Mouse (Mus musculus) kidney, postnatal 0 days (tissue): ENCODE results near the gene Fgfr2. TPM values are rescaled to one million over a fixed set of nuclear protein-coding genes. Genes with fewer than 3 reads are reported as not detected.

Source experiments
- ATAC-seq: fragments of 200-750 bp; cut with Nextera tagmentation; replicated peaks from 2 replicates; pipeline ENCODE4 v1.8.0; 2017; ENCODE audit warnings: low read depth, moderate number of reproducible peaks, moderate TSS enrichment, moderate library complexity; ENCODE audit not compliant: low FRiP score
- DNase-seq: peaks from one replicate; pipeline ENCODE4 v3.0.0-alpha.2; 2016; ENCODE audit warnings: low spot score
- H3K27ac ChIP-seq: fragments of 300-500 bp; sonication (generic); 2 replicates; pipeline ENCODE4 v1.5.1; 2014; ENCODE audit warnings: mild to moderate bottlenecking
- H3K27me3 ChIP-seq: fragments of 300-500 bp; sonication (generic); 2 replicates; pipeline ENCODE4 v1.6.1; 2014; ENCODE audit warnings: low read length, mixed read lengths; ENCODE audit not compliant: insufficient read depth
- H3K36me3 ChIP-seq: fragments of 300-500 bp; sonication (generic); 2 replicates; pipeline ENCODE4 v1.6.1; 2014; ENCODE audit warnings: low read length, mixed read lengths; ENCODE audit not compliant: insufficient read depth
- H3K4me1 ChIP-seq: fragments of 300-500 bp; sonication (generic); replicated peaks from 2 replicates; pipeline ENCODE4 v1.6.1; 2014; ENCODE audit warnings: antibody characterized with exemption, low read length, mixed read lengths; ENCODE audit not compliant: insufficient read depth
- H3K4me2 ChIP-seq: fragments of 300-500 bp; sonication (generic); 2 replicates; pipeline ENCODE4 v1.6.1; 2014; ENCODE audit warnings: mild to moderate bottlenecking, low read length, moderate library complexity, mixed read lengths
- H3K4me3 ChIP-seq: fragments of 300-500 bp; sonication (generic); replicated peaks from 2 replicates; pipeline ENCODE4 v1.5.1; 2014; ENCODE audit warnings: low read depth, low read length
- H3K9ac ChIP-seq: fragments of 300-500 bp; sonication (generic); 2 replicates; pipeline ENCODE4 v1.6.1; 2014; ENCODE audit warnings: low read depth, low read length
- H3K9me3 ChIP-seq: fragments of 300-500 bp; sonication (generic); replicated peaks from 2 replicates; pipeline ENCODE4 v1.6.1; 2016; ENCODE audit warnings: low read length, inconsistent platforms, mixed read lengths
- CTCF ChIP-seq: IDR thresholded peaks from 2 replicates; pipeline ENCODE4 v1.5.1; 2016; ENCODE audit warnings: antibody characterized with exemption, low read depth, mild to moderate bottlenecking, moderate library complexity
- WGBS: fragments of 180-500 bp; shearing (Covaris S2); extraction: QIAGEN DNeasy Blood & Tissue Kit; methylation state at CpG from one replicate; pipeline ENCODE4 v1.1.7; 2014; 5-methylcytosine and 5-hydroxymethylcytosine counted together
- polyA plus RNA-seq: library from polyadenylated mRNA; unstranded; fragments of >200 nt; fragmentation: Nextera tagmentation; extraction: Ambion mirVana; gene quantifications from 2 replicates; pipeline ENCODE4 v1.2.1, GENCODE M21; 2015

Gene Fgfr2
- polyA plus RNA-seq, 1 experiment from 2014 or later = 79.8 TPM

DNA sequence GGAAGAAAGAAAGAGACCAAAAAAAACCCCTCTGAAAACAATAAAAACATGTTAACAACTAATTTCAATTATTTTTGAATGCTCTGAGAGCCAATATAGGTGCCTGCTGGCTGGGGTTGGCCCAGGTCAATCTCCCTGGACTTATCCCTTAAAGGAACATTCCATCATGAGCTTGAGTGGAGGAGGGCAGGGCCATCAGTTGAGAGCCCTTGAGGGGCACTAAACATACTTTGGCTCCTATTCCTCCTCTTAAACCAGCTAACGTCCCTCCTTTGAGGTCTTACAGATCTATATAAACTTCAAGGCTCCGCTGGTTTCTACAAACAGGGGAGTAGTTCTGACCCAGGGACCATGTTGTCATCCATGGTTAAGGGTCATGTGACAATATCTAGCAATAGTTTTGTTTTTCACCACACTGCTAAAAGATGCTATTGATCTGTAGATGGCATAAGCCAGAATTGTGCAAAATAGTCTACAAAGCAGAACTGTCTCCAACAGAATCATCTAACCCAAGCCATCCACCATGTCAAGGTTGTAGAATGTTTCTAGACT is 2536.6 kb downstream of the Fgfr2 start:
- no peak for ATAC-seq
- Histone ChIP-seq H3K4me3 (no peak overlapping the region), H3K9ac (no peak overlapping the region), H3K4me1 (no peaks in the 10 kb centered on the region), H3K27ac (no peak overlapping the region), H3K36me3 (no peaks in the 10 kb centered on the region), H3K4me2 (no peak overlapping the region), H3K27me3 (no peaks in the 10 kb centered on the region), H3K9me3 (no peaks in the 10 kb centered on the region)
- DNase-seq = no peak
- TF ChIP-seq CTCF = no peak
- WGBS = 77% methylated on average over 2 of the region's 2 CpGs

DNA sequence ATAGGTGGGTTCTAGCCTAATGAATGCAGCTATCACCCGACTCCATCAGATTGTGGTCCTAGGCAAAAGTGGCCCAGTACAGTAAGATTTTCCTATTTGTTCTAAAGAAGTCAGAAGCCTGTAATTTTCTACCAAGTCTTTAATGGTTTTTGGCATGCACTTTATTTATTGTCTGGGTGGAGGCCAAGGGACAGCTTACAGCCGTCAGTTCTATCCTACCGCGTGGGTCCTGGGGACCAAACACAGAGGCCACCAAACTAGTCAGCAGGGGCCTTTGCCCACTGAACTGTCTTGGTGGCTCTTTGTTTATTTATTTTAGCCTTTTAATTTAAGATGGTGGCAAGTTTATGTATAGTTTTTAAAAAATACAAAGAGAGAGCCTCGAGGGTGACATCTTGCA is 2544.5 kb downstream of the Fgfr2 start:
- DNase-seq = peak; percentile 48

GRCm38 (mm10) chr7:130578066-130578465 is 2545.1 kb downstream of the Fgfr2 start:
- H3K27ac ChIP-seq = peak overlapping the region; percentile 32; the same call in 1 of the 2 replicates
- no peaks in the 10 kb centered on the region for H3K27me3 ChIP-seq
- H3K9me3 ChIP-seq = no peaks in the 10 kb centered on the region
- no peak for DNase-seq
- 79% methylated on average over 2 of the region's 2 CpGs for WGBS
- no peak for TF ChIP-seq CTCF
- no peak for ATAC-seq
- H3K4me3 ChIP-seq = no peak overlapping the region
- H3K4me1 ChIP-seq = 0 out of 2 replicates have a peak, but pooled peaks cover 5% of the 10 kb centered on the region
- H3K36me3 ChIP-seq = no peaks in the 10 kb centered on the region
- peak overlapping the region; percentile 44; the same call in 1 of the 2 replicates for H3K4me2 ChIP-seq
- H3K9ac ChIP-seq = no peak overlapping the region

More for the DNA sequence above, 2544.5 kb downstream of the Fgfr2 start:
- Histone ChIP-seq H3K27ac (no peak overlapping the region), H3K36me3 (no peaks in the 10 kb centered on the region), H3K4me3 (no peak overlapping the region), H3K27me3 (no peaks in the 10 kb centered on the region), H3K4me2 (no peak overlapping the region), H3K9me3 (no peaks in the 10 kb centered on the region), H3K9ac (no peak overlapping the region), H3K4me1 (0 out of 2 replicates have a peak, but pooled peaks cover 5% of the 10 kb centered on the region)
- no peak for TF ChIP-seq CTCF
- 46% methylated on average over 5 of the region's 5 CpGs for WGBS
- ATAC-seq = no peak

DNA sequence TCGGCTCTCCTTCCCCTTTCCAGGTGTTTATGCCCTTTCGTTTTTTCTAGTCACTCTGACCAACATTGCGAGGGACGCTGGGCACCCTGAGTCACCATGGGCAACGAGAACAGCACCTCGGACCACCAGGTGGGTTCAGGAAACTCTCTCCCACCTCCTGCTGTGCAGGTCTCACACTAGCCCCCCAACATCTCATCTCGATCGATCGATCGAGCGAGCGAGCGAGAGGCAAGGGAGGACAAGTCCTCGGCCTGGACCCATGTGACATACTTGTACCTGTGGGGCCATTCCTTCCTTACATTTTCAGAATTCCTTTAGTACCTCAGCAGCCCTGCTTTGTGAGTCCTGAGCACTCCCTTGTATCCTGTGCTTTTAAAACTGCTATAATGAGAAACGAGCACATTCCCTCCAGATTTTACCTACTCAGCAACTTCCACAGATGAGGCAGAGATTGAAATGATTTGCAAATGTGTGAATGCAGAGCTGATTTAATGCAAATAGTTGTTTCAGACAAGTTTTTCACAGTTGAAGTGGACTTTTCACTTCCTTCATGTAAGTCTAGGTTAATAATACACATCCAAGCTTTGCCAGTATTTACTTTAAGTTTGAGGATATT is 2545.7 kb downstream of the Fgfr2 start, which contains the start of gene Tacc2:
Gene Tacc2 (plus strand): TSS at position 51 of the 616 bp plus-strand sequence.
- TF ChIP-seq CTCF = no peak
- Histone ChIP-seq H3K27ac (peak within 1 kb of the TSS; percentile 63), H3K9me3 (no peaks in the 10 kb centered on the region), H3K27me3 (no peaks in the 10 kb centered on the region), H3K9ac (peak within 1 kb of the TSS; percentile 31; the same call in 1 of the 2 replicates), H3K4me3 (0 out of 2 replicates have a peak within 1 kb of the TSS, but pooled peaks have one; percentile 6), H3K4me2 (peak within 1 kb of the TSS; percentile 44), H3K4me1 (0 out of 2 replicates have a peak, but pooled peaks cover 5% of the 10 kb centered on the region), H3K36me3 (no peaks in the 10 kb centered on the region)
- ATAC-seq (no peak), DNase-seq (peak; percentile 28)
- 42% methylated on average over 15 of the region's 15 CpGs for WGBS

GRCm38 (mm10) chr7:130576981-130577380 is 2546.2 kb downstream of the Fgfr2 start:
- H3K4me2 ChIP-seq = peak overlapping the region; percentile 44
- no peak for DNase-seq
- H3K36me3 ChIP-seq = no peaks in the 10 kb centered on the region
- 0 out of 2 replicates have a peak overlapping the region, but pooled peaks have one; percentile 2 for H3K4me3 ChIP-seq
- ATAC-seq = no peak
- H3K27me3 ChIP-seq = no peaks in the 10 kb centered on the region
- H3K4me1 ChIP-seq = 0 out of 2 replicates have a peak, but pooled peaks cover 5% of the 10 kb centered on the region
- peak overlapping the region; percentile 63 for H3K27ac ChIP-seq
- TF ChIP-seq CTCF = no peak
- peak overlapping the region; percentile 31; the same call in 1 of the 2 replicates for H3K9ac ChIP-seq
- 23% methylated on average over 10 of the region's 10 CpGs for WGBS
- H3K9me3 ChIP-seq = no peaks in the 10 kb centered on the region

- DNase-seq = peak; percentile 71
- H3K4me3 ChIP-seq = no peak overlapping the region
- peak overlapping the region; percentile 6 for H3K4me2 ChIP-seq
- H3K4me1 ChIP-seq = 0 out of 2 replicates have a peak, but pooled peaks cover 9% of the 10 kb centered on the region
- no peak for TF ChIP-seq CTCF
- H3K9me3 ChIP-seq = no peaks in the 10 kb centered on the region
- H3K9ac ChIP-seq = no peak overlapping the region
- H3K27me3 ChIP-seq = no peaks in the 10 kb centered on the region
- H3K36me3 ChIP-seq = no peaks in the 10 kb centered on the region
- 17% methylated on average over 13 of the region's 13 CpGs for WGBS
- H3K27ac ChIP-seq = peak overlapping the region; percentile 80
- ATAC-seq = peak; percentile 87
Observed at GRCm38 (mm10) chr7:130574211-130574991, 2548.7 kb downstream of the Fgfr2 start.
